Mouse (Mus musculus): ENCODE results near the gene Wdr90. TPM values are rescaled to one million over a fixed set of nuclear protein-coding genes. Genes with fewer than 3 reads are reported as not detected.
"Not testable (repeated sequence)": the region's sequence is repeated elsewhere in the genome, so short reads cannot be mapped to it uniquely, and the experiment has no call there.

Wdr90 gene
- polyA plus RNA-seq, 1 experiment: 14.4 TPM

GRCm38 (mm10) chr17:25877025-25877424 lies 15.7 kb upstream of the Wdr90 start:
- DNase-seq (ENCODE audit: low spot score): no peak

GRCm38 (mm10) chr17:25876347-25876915 lies 15.1 kb upstream of the Wdr90 start:
- DNase-seq (ENCODE audit: low spot score): no peak

- peak; percentile 83 for DNase-seq (ENCODE audit: low spot score)
Observed at GRCm38 (mm10) chr17:25875171-25876136, 14.2 kb upstream of the Wdr90 start.

- DNase-seq (ENCODE audit: low spot score): peak; percentile 96
Observed at GRCm38 (mm10) chr17:25874721-25875170, 13.4 kb upstream of the Wdr90 start, which contains the start of gene Mettl26. Gene Mettl26 (plus strand): TSS chr17:25875074.

- DNase-seq (ENCODE audit: low spot score): no peak
Observed at GRCm38 (mm10) chr17:25874148-25874720, 12.9 kb upstream of the Wdr90 start.

- no peak for DNase-seq (ENCODE audit: low spot score)
Observed at GRCm38 (mm10) chr17:25873405-25874147, 12.3 kb upstream of the Wdr90 start.

- no peak for DNase-seq (ENCODE audit: low spot score)
Observed at GRCm38 (mm10) chr17:25872676-25873075, 11.4 kb upstream of the Wdr90 start.

- not testable (repeated sequence) for DNase-seq (ENCODE audit: low spot score)
Observed at GRCm38 (mm10) chr17:25871566-25871965, 10.3 kb upstream of the Wdr90 start.

GRCm38 (mm10) chr17:25869954-25870353 lies 8.7 kb upstream of the Wdr90 start:
- DNase-seq (ENCODE audit: low spot score): no peak

- DNase-seq (ENCODE audit: low spot score): no peak
Observed at GRCm38 (mm10) chr17:25869498-25869897, 8.2 kb upstream of the Wdr90 start.

GRCm38 (mm10) chr17:25868601-25869191 lies 7.4 kb upstream of the Wdr90 start, which contains the start of gene Mcrip2:
Gene Mcrip2 (minus strand): TSS chr17:25868764.
- DNase-seq (ENCODE audit: low spot score): peak; percentile 64

- no peak for DNase-seq (ENCODE audit: low spot score)
Observed at GRCm38 (mm10) chr17:25867836-25868600, 6.7 kb upstream of the Wdr90 start.

- no peak for DNase-seq (ENCODE audit: low spot score)
Observed at GRCm38 (mm10) chr17:25867509-25867835, 6.2 kb upstream of the Wdr90 start.

GRCm38 (mm10) chr17:25866172-25866571 lies 4.9 kb upstream of the Wdr90 start:
- no peak for DNase-seq (ENCODE audit: low spot score)

- no peak for DNase-seq (ENCODE audit: low spot score)
Observed at GRCm38 (mm10) chr17:25865288-25865687, 4.0 kb upstream of the Wdr90 start.

GRCm38 (mm10) chr17:25864311-25864710 lies 3.0 kb upstream of the Wdr90 start:
- DNase-seq (ENCODE audit: low spot score): no peak

GRCm38 (mm10) chr17:25863681-25864080 lies 2.4 kb upstream of the Wdr90 start:
- DNase-seq (ENCODE audit: low spot score): no peak

GRCm38 (mm10) chr17:25861704-25862612 lies 657 bp upstream of the Wdr90 start:
- no peak for DNase-seq (ENCODE audit: low spot score)

- no peak for DNase-seq (ENCODE audit: low spot score)
Observed at GRCm38 (mm10) chr17:25860229-25860628, 1.1 kb downstream of the Wdr90 start.

Measured in urinary bladder, adult 2 months (tissue).